Mouse (Mus musculus): Measurements from ENCODE around the gene Vps26c. TPM values are rescaled to one million over a fixed set of nuclear protein-coding genes. Genes with fewer than 3 reads are reported as not detected.
A peak's percentile ranks its signal among the peaks of the same experiment; 100 is the strongest.
"Not testable (repeated sequence)": the region's sequence is repeated elsewhere in the genome, so short reads cannot be mapped to it uniquely, and the experiment has no call there.

Vps26c gene
- total RNA-seq, 2 experiments from 2014 or later: 60.6 to 73.2 TPM

DNA sequence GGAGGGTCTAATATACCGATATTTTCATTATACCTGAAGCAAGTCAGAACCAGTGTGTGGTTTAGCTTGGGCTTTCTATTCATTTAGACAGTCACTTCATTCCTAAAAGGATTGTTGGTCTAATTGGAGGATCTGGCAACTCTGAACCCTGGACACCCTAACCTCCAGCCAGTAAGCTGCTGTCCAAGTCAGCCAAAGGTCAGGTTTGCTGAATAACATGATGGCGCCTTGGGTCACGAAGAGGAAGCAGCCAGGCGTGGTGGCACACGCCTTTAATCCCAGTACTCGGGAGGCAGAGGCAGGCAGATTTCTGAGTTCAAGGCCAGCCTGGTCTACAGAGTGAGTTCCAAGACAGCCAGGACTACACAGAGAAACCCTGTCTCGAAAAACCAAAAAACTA, 29.5 kb downstream of the Vps26c start:
- DNase-seq: peak in 1 of 2 experiments; percentile 41

DNA sequence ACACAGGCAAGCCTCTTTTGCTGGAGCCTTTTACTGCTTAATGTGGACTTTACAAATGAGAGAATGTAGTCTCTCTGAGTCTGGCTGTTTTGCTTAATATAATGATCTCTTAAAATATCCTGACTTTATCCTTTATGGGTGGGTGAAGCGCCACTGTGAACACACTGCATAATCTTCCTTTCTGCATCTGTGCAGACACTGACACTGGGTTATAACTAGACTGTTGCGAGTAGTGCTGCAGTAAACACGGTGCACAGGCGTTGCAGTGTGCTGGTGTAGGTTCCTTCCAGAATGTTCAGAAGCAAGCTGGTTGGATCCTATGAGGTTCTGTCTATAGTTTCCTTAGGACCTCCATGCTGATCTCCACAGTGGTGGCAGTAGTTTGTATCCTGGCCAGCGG, 37.3 kb downstream of the Vps26c start:
- DNase-seq: no peak

DNA sequence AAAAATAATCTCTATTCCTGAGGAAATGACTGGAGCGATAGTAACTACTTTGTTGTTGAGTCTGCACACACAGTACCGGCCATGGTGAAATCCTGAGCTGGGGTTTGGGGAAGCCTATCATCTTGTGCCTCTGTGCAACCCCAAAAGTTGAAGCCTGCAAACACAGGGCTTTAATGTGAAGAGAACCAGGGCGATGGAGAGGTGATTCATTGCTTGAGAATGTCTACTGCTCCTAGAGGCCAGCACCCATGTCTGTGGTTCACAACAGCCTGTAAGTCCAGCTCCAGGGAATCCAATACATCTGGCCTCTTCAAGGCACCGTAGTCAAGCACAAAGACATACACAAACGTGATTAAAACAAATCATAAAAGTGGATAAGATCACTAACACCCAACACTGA, 39.3 kb downstream of the Vps26c start:
- DNase-seq: no peak

DNA sequence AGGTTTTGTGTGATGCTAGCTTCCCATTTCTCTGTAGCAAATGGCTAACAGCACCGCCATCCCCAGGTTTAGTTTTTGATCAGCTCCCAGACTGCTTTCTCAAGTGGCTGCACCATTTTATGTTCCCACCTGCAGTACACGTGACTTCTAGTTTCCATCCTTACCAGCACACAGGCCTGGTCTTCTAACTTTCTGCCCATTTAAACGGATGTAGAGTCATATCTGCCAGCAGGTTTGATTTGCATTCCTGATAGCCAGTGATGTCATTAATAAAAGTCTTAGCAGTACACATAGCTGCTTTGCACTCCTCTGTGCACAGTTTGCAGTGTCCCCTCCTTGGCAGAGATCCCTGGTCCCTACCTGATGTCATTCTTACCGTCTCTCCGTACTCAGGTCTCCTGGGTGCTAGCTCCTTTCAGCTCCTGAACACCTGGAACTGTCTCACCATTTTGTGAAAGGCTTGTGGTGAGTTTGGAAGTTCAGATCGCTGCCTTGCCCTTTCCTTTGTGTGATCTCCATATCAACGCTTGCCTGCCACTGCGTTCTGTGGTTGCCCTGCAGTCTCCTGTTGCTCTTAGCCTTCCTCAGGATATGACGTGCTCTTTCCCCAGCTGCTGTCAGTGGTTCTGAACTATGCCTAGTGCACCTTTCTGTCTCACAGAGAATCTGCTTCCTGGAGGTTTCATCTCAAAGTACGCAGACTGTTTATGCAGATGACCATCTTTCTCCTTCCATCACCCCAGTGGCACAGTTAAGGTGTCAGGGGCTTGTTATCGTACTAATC, 41.7 kb downstream of the Vps26c start:
- no peak for DNase-seq

DNA sequence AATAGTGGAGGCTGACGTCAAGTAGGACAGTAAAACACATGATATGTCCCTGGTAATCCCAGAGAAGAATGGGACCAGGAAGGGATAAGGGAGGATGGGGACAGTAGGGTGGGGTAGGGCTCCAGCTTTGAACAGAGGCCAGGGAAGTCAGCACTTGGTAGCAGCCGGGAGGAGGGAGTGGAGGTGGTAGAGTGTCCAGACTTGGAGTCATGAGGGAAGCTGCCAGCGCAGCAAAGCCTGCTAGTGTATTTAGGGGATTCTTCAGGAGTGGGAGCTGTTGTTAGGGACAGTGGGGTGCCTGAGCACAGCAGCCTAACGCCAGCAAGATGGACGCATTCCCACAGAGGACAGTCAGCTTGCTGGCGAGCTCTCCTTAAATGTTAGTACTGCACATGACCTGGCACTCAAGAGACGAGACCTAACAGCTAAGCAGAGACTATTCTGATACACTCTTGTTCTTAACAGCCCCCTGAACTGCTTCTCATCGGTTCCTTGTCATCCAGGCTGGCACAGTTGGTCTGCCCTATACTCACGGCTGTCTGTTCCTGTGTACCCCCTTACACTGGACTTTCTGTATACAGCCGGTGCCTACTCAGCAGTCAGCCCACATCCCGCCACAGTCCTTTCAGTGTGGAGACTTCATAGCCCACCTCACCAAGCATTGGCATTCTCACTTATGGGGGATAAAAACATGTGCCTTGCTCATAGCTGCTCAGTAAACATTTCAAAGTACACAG, 53.4 kb downstream of the Vps26c start:
- DNase-seq: no peak

DNA sequence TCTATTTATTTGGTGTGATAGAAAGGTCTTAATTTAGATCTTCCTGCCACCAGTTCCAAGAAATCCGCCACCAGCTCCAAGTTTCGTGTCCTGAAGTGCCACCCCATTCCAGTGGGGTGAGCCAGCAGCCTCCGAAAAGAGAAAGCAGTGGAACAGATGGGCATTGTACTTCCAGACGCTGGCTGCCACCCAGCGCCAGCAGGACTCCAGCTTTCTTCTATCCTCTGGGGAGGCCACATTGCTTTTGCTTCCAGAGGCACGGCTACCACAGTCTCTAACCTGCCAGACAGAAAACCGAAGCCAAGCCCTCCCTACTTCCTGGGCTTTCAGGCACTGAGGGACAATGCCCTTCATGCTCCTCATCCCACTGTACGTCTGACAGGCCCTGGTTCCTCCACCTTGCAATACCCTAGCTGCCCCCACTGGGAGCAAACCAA, 54.1 kb downstream of the Vps26c start:
- DNase-seq: peak; percentile 19 to 61

DNA sequence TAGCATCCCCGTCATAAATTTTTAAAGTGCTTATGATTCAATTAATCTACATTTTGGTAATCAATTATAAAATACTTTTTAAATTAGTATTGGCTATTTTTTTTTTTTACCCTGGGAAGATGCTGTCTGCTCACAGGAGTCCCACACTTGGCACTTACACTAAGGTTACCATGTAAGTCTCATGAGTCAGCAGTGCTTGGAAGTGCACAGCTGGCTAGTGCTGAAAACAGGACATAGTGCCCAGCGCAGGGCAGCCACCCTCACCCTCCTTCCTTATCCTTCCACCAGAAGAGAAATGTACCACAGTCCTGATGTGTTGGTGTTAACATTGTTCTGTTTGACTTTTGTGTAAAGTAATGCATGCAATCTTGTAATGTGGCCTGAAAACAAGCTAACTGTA, 58.2 kb downstream of the Vps26c start:
- DNase-seq: peak; percentile 9 to 23

GRCm38 (mm10) chr16:94467337-94468055, 59.1 kb downstream of the Vps26c start:
- peak; percentile 17 to 32 for DNase-seq

- not testable (repeated sequence) for DNase-seq
Measured at GRCm38 (mm10) chr16:94466317-94466716, 60.3 kb downstream of the Vps26c start.

- DNase-seq: no peak
Measured at GRCm38 (mm10) chr16:94465900-94466299, 60.7 kb downstream of the Vps26c start.

- DNase-seq: no peak
Measured at GRCm38 (mm10) chr16:94464067-94464466, 62.6 kb downstream of the Vps26c start.

- DNase-seq: no peak
Measured at GRCm38 (mm10) chr16:94454146-94454545, 72.5 kb downstream of the Vps26c start.

GRCm38 (mm10) chr16:94452768-94453167, 73.9 kb downstream of the Vps26c start:
- no peak for DNase-seq

- DNase-seq: no peak
Measured at GRCm38 (mm10) chr16:94451545-94452488, 74.8 kb downstream of the Vps26c start.

- no peak for DNase-seq
Measured at GRCm38 (mm10) chr16:94449632-94450031, 77.0 kb downstream of the Vps26c start.

DNA sequence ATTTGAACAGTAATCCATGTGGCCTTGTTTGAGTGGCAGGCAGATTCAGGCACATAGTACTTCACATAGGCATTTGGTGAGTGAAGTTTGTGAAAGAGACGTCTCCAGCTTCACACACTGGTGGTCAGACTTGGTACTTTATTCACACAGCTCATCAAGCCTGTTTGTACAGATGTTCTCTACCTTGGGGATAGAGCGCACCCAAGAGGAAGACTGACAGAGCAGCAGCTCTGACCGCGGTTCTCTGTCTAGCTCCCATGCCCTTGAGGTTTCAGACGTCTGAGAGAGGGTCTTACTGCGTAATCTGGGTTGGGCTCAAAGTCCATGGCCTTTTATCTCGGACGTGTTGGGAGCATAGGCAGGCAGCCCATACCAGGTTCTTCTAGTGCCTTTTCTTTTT, 77.5 kb downstream of the Vps26c start:
- no peak for DNase-seq

Other genes starting within 250 kb of the Vps26c start
- gene Hlcs, start 213.3 kb downstream of the Vps26c start, total RNA-seq (2021): 10 to 100 TPM; 13.6 to 18.3 TPM
- 1 to 10 TPM; 4.1 to 6.0 TPM for gene Ripply3, start 198.4 kb downstream of the Vps26c start, total RNA-seq (2021)
- 100 to 1,000 TPM in 1 of 2 experiments, 10 to 100 TPM in 1; 96.4 to 119 TPM for gene Ttc3, start 156.2 kb downstream of the Vps26c start, total RNA-seq (2021)
- gene Pigp, start 155.0 kb downstream of the Vps26c start, total RNA-seq (2021): 100 to 1,000 TPM in 1 of 2 experiments, 10 to 100 TPM in 1; 68.8 to 122 TPM
- 10 to 100 TPM; 68.7 to 77.0 TPM for gene Dyrk1a, start 43.2 kb upstream of the Vps26c start, total RNA-seq (2021)

Data from adrenal gland, postnatal 36 days (tissue).